Mouse (Mus musculus): ENCODE results near the gene Gm10999. TPM values are rescaled to one million over a fixed set of nuclear protein-coding genes. Genes with fewer than 3 reads are reported as not detected.
"Not testable (repeated sequence)": the region's sequence is repeated elsewhere in the genome, so short reads cannot be mapped to it uniquely, and the experiment has no call there.

Gene Gm10999
- not detected for total RNA-seq (2022)

GRCm38 (mm10) chr8:129131561-129131960 lies at the start of gene Gm10999:
TSS of gene Gm10999 (minus strand) at chr8:129131661.
- DNase-seq (ENCODE audit: low spot score) = no peak

- no peak for DNase-seq (ENCODE audit: low spot score)
Observed at GRCm38 (mm10) chr8:129133475-129133874, 2.0 kb upstream of the Gm10999 start.

GRCm38 (mm10) chr8:129115761-129116160 lies 15.7 kb downstream of the Gm10999 start:
- not testable (repeated sequence) for DNase-seq (ENCODE audit: low spot score)

Other genes with a start within 250 kb of the Gm10999 start
- not detected for gene Ccdc7a, start 66.1 kb downstream of the Gm10999 start, total RNA-seq (2022)
- not detected for gene Ccdc7b, start 64.5 kb downstream of the Gm10999 start, total RNA-seq (2022)
- 10 to 100 TPM; 16.2 to 18.1 (median 16.6) TPM for gene 2610044O15Rik8, start 102.7 kb upstream of the Gm10999 start, total RNA-seq (2022)